Mouse (Mus musculus): Measurements from ENCODE around the gene Tspoap1. TPM values are rescaled to one million over a fixed set of nuclear protein-coding genes. Genes with fewer than 3 reads are reported as not detected.

The Tspoap1 gene
- total RNA-seq, 2 experiments from 2014 or later, result 1.8 to 4.2 TPM

- no peak for DNase-seq
These were observed 14.4 kb upstream of the Tspoap1 start for GRCm38 (mm10) chr11:87745632-87746555.

GRCm38 (mm10) chr11:87747312-87747711, 13.0 kb upstream of the Tspoap1 start:
- DNase-seq, result no peak

GRCm38 (mm10) chr11:87747716-87748115, 12.6 kb upstream of the Tspoap1 start:
- no peak for DNase-seq

- peak; percentile 18 for DNase-seq
These were observed 11.9 kb upstream of the Tspoap1 start for GRCm38 (mm10) chr11:87748132-87749119.

- DNase-seq, result peak; percentile 29
These were observed 10.9 kb upstream of the Tspoap1 start for GRCm38 (mm10) chr11:87749192-87750042.

- DNase-seq, result no peak
These were observed 10.3 kb upstream of the Tspoap1 start for GRCm38 (mm10) chr11:87750043-87750421.

- no peak for DNase-seq
These were observed 9.8 kb upstream of the Tspoap1 start for GRCm38 (mm10) chr11:87750521-87750920.

- DNase-seq, result no peak
These were observed 9.3 kb upstream of the Tspoap1 start for GRCm38 (mm10) chr11:87751031-87751430.

- DNase-seq, result no peak
These were observed 8.8 kb upstream of the Tspoap1 start for GRCm38 (mm10) chr11:87751491-87751966.

- no peak for DNase-seq
These were observed 8.0 kb upstream of the Tspoap1 start for GRCm38 (mm10) chr11:87752307-87752706.

GRCm38 (mm10) chr11:87753255-87753654, 7.1 kb upstream of the Tspoap1 start:
- no peak for DNase-seq

- no peak for DNase-seq
These were observed 6.3 kb upstream of the Tspoap1 start for GRCm38 (mm10) chr11:87753891-87754501.

- no peak for DNase-seq
These were observed 5.7 kb upstream of the Tspoap1 start for GRCm38 (mm10) chr11:87754603-87755002.

- DNase-seq, result peak; percentile 44
These were observed 4.9 kb upstream of the Tspoap1 start for GRCm38 (mm10) chr11:87755360-87756017.

- DNase-seq, result no peak
These were observed 4.0 kb upstream of the Tspoap1 start for GRCm38 (mm10) chr11:87756251-87756820.

GRCm38 (mm10) chr11:87757001-87757954, 3.1 kb upstream of the Tspoap1 start:
- DNase-seq, result no peak

- DNase-seq, result no peak
These were observed 2.0 kb upstream of the Tspoap1 start for GRCm38 (mm10) chr11:87758161-87758911.

- DNase-seq, result no peak
These were observed 1.3 kb upstream of the Tspoap1 start for GRCm38 (mm10) chr11:87758957-87759608.
